ENCODE assay signal across 16 mouse cellular contexts in genomic region chr13:42054138-42054537, GRCm38 (mm10). TPM values are rescaled to one million over a fixed set of nuclear protein-coding genes. Genes with fewer than 3 reads are reported as not detected.
DNase-seq lines count a peak whose midpoint lies in the region; ATAC-seq and TF ChIP-seq lines count a peak whose summit lies in the region.
"Had no signal": no experiment of that assay in that cellular context is flagged by ENCODE, and none has a peak within 500 bp of the region (broad histone marks: within the 10 kb centered on the region; RNA-seq: fewer than 3 reads in every experiment).

No protein-coding gene starts in this region.

- TF ChIP-seq CTCF in liver, postnatal 0 days (IDR thresholded peaks at IDR 0.05; ENCODE audit: low read depth), result no peak

- ATAC-seq in megakaryocyte, adult 5-6 weeks (ENCODE audit: poor library complexity, severe bottlenecking), result no peak; the same call in 1 of the 2 replicates
- no peak for ATAC-seq in liver, postnatal 0 days
- ATAC-seq: forebrain, embryonic 16.5 days had no signal

- H3K4me2 ChIP-seq in liver, postnatal 0 days (ENCODE audit: low read depth, low read length), result no peak overlapping the region

- peaks cover 45% of the 10 kb centered on the region for H3K36me3 ChIP-seq in megakaryocyte, embryonic 14.5 days (replicated peaks; ENCODE audit: low read length)
- H3K36me3 ChIP-seq in liver, postnatal 0 days (replicated peaks; ENCODE audit: insufficient read depth, low read length), result peaks cover 26% of the 10 kb centered on the region

- TF ChIP-seq EP300 in liver, postnatal 0 days (IDR thresholded peaks at IDR 0.05; ENCODE audit: low read depth), result 0 out of 2 replicates have a peak, but pooled peaks have one; percentile 51

- WGBS in liver, postnatal 0 days (ENCODE audit: insufficient replicate concordance), result 23% methylated on average over 3 of the region's 3 CpGs

- H3K27me3 ChIP-seq in megakaryocyte, embryonic 14.5 days (replicated peaks), result no peaks in the 10 kb centered on the region
- no peaks in the 10 kb centered on the region for H3K27me3 ChIP-seq in liver, postnatal 0 days (ENCODE audit: insufficient read depth, low read length)

- H3K4me1 ChIP-seq in megakaryocyte, embryonic 14.5 days, result peaks cover 60% of the 10 kb centered on the region
- H3K4me1 ChIP-seq in liver, postnatal 0 days (ENCODE audit: insufficient read depth), result peaks cover 8% of the 10 kb centered on the region

- DNase-seq in heart, adult 11 months, result peak; percentile 24
- DNase-seq in heart, postnatal 14 days, result no peak
- DNase-seq in c-Kit-positive CD71-positive TER-119-positive erythroid progenitor cells, embryonic 14.5 days (ENCODE audit: low spot score), result peak; percentile 20
- DNase-seq in liver, postnatal 0 days, result no peak
- DNase-seq in cerebellum, postnatal 4 days (ENCODE audit: low spot score in 2 of 2), result no peak
- DNase-seq in frontal cortex, postnatal 25 days (ENCODE audit: low spot score in 2 of 2), result no peak
- DNase-seq: gastrocnemius, postnatal 10 days; heart, postnatal 36 days; kidney, adult 2 months; kidney, postnatal 4 days; right cerebral cortex, postnatal 25 days; thymus, postnatal 4 days had no signal

- H3K4me3 ChIP-seq in megakaryocyte, embryonic 14.5 days (replicated peaks), result peak overlapping the region; percentile 42
- no peak overlapping the region for H3K4me3 ChIP-seq in liver, postnatal 0 days (ENCODE audit: low read depth, low read length)

- no peaks in the 10 kb centered on the region for H3K9me3 ChIP-seq in megakaryocyte, embryonic 14.5 days
- no peaks in the 10 kb centered on the region for H3K9me3 ChIP-seq in liver, postnatal 0 days (ENCODE audit: low read length)
- H3K9me3 ChIP-seq: heart, embryonic 10.5 days had no signal

- H3K9ac ChIP-seq in liver, postnatal 0 days (replicated peaks), result no peak overlapping the region

- H3K27ac ChIP-seq in liver, postnatal 0 days (ENCODE audit: low read depth), result no peak overlapping the region; the same call in 1 of the 2 replicates
- H3K27ac ChIP-seq: heart, embryonic 10.5 days had no signal

- intact Hi-C loops in heart, postnatal 14 days (cut with DNase I), result loop anchor here (5.0 kb wide), 3 partner anchors 43 to 412 kb away; partner anchors contain the start of gene Edn1

RNA-seq across cellular contexts. Expression of gene Hivep1, which starts 2.3 kb away (rescaled TPM):
- total RNA-seq in heart, postnatal 14 days (2021), result 10 to 100 TPM; 21.2 to 23.7 TPM
- polyA plus RNA-seq in megakaryocyte, embryonic 14.5 days (2012; ENCODE audit: insufficient read depth, low replicate concordance), result 38.2 and 122 TPM in 2 replicates
- 35.4 and 50.6 TPM in 2 replicates for total RNA-seq in megakaryocyte, adult 5-6 weeks (2015)
- total RNA-seq in megakaryocyte, adult 5-6 weeks (2017), result 8.0 and 16.3 TPM in 2 replicates
- polyA plus RNA-seq in liver, postnatal 0 days (2015; fragmentation: Nextera tagmentation; extraction: Ambion mirVana), result 3.1 and 4.5 TPM in 2 replicates

Comparison
In these comparisons a context has a peak if more than half of its experiments do, and no peak if none do; other contexts are left out.
1. DNase-seq: peak in heart, adult 11 months (single experiment) and c-Kit-positive CD71-positive TER-119-positive erythroid progenitor cells, embryonic 14.5 days (single experiment); none in heart, postnatal 14 days (0 of 2), liver, postnatal 0 days (single experiment), cerebellum, postnatal 4 days (0 of 2) and frontal cortex, postnatal 25 days (0 of 2).